Mouse (Mus musculus): ENCODE results near the gene Adam17.

GRCm38 (mm10) chr12:21364624-21365435 lies 8.6 kb downstream of the Adam17 start:
- TF ChIP-seq CTCF (IDR thresholded peaks at IDR 0.05; ENCODE audit: low read depth, low read length) (no peak), GATA1 (IDR thresholded peaks at IDR 0.05; ENCODE audit: borderline replicate concordance, low read length) (no peak)
